Mouse (Mus musculus) forebrain, embryonic 16.5 days (tissue): ENCODE results near the gene Pard3b. TPM values are rescaled to one million over a fixed set of nuclear protein-coding genes. Genes with fewer than 3 reads are reported as not detected.

ENCODE experiments used
- ATAC-seq: fragments of 200-750 bp; cut with Nextera tagmentation; 2 replicates; pipeline ENCODE4 v1.8.0; 2017; ENCODE audit warnings: mild to moderate bottlenecking, moderate library complexity
- H3K27ac ChIP-seq: fragments of 300-500 bp; sonication (generic); 2 replicates; pipeline ENCODE4 v1.5.1; 2014; ENCODE audit warnings: low read length, control low read depth
- H3K27me3 ChIP-seq: fragments of 300-500 bp; sonication (generic); replicated peaks from 2 replicates; pipeline ENCODE4 v1.6.1; 2014; ENCODE audit warnings: low read length; ENCODE audit not compliant: control insufficient read depth, insufficient read depth
- H3K36me3 ChIP-seq: fragments of 300-500 bp; sonication (generic); 2 replicates; pipeline ENCODE4 v1.6.1; 2014; ENCODE audit not compliant: control insufficient read depth, insufficient read depth
- H3K4me1 ChIP-seq: fragments of 300-500 bp; sonication (generic); replicated peaks from 2 replicates; pipeline ENCODE4 v1.6.1; 2014; ENCODE audit warnings: low read length; ENCODE audit not compliant: control insufficient read depth, insufficient read depth
- H3K4me2 ChIP-seq: fragments of 300-500 bp; sonication (generic); 2 replicates; pipeline ENCODE4 v1.6.1; 2014; ENCODE audit warnings: mild to moderate bottlenecking, low read length, control low read depth
- H3K4me3 ChIP-seq: fragments of 300-500 bp; sonication (generic); replicated peaks from 2 replicates; pipeline ENCODE4 v1.5.1; 2014; ENCODE audit warnings: mild to moderate bottlenecking, low read length, control low read depth
- H3K9ac ChIP-seq: fragments of 300-500 bp; sonication (generic); replicated peaks from 2 replicates; pipeline ENCODE4 v1.6.1; 2014; ENCODE audit warnings: low read depth, low read length, control low read depth
- H3K9me3 ChIP-seq: fragments of 300-500 bp; sonication (generic); 2 replicates; pipeline ENCODE4 v1.6.1; 2016; ENCODE audit warnings: low read length; ENCODE audit not compliant: control insufficient read depth
- whole genome bisulfite sequencing: fragments of 180-500 bp; shearing (Covaris S2); extraction: QIAGEN DNeasy Blood & Tissue Kit; methylation state at CpG from one replicate; pipeline ENCODE4 v1.1.7; 2014; 5-methylcytosine and 5-hydroxymethylcytosine counted together
- polyA plus RNA-seq: library from polyadenylated mRNA; unstranded; fragments of >200 nt; fragmentation: Nextera tagmentation; extraction: Ambion mirVana; gene quantifications from 2 replicates; pipeline ENCODE4 v1.2.1, GENCODE M21; 2015

The Pard3b gene
- polyA plus RNA-seq, 1 experiment from 2014 or later, result 6.3 TPM

DNA sequence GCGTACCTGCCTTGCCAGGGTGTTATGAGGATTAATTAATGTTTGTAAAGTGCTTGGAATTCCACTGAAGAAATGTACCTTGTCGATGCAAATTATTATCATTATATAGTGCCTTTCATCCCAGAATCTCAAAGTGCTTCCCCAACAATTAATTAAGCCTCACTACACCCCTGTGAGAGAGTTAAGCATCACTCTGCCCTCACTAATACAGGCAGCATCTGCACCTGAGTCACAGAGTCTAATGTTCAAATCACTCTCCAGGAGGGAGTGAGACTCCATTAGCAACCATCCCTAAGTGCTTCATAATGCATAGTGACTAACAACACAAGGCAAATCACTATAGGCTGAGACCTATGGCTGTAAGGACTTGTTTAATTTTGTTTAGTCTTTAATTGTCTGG lies 1044.9 kb downstream of the Pard3b start:
- Histone ChIP-seq H3K27me3 (no peaks in the 10 kb centered on the region), H3K9me3 (no peaks in the 10 kb centered on the region), H3K4me2 (no peak overlapping the region), H3K4me3 (no peak overlapping the region), H3K27ac (no peak overlapping the region), H3K36me3 (no peaks in the 10 kb centered on the region), H3K9ac (no peak overlapping the region), H3K4me1 (peaks cover 13% of the 10 kb centered on the region)
- WGBS, result 56% methylated on average over 2 of the region's 2 CpGs
- no peak for ATAC-seq

DNA sequence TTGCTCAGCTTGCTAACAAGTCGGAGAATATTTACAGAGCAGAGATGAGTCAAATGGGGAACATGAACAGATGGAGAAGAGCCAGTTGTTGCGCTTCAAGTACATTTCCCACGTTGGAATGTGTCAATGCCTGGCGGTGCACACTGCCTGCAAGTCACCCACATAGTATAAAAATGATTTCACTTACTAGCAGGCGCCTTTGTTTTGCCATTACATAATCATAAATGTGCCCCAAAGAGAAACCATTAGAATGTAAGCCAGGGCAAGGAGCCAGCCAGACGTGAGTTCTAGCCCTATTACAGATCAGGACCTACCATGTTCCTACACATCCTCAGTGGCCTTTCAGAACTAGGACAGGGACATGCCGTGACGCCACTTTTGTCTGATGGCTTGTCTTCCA lies 1048.9 kb downstream of the Pard3b start:
- peaks cover 7% of the 10 kb centered on the region for H3K4me1 ChIP-seq
- 85% methylated on average over 8 of the region's 8 CpGs for WGBS
- H3K4me2 ChIP-seq, result no peak overlapping the region
- no peaks in the 10 kb centered on the region for H3K27me3 ChIP-seq
- H3K4me3 ChIP-seq, result no peak overlapping the region
- no peak overlapping the region for H3K27ac ChIP-seq
- no peaks in the 10 kb centered on the region for H3K36me3 ChIP-seq
- no peak overlapping the region for H3K9ac ChIP-seq
- no peaks in the 10 kb centered on the region for H3K9me3 ChIP-seq
- ATAC-seq, result no peak

DNA sequence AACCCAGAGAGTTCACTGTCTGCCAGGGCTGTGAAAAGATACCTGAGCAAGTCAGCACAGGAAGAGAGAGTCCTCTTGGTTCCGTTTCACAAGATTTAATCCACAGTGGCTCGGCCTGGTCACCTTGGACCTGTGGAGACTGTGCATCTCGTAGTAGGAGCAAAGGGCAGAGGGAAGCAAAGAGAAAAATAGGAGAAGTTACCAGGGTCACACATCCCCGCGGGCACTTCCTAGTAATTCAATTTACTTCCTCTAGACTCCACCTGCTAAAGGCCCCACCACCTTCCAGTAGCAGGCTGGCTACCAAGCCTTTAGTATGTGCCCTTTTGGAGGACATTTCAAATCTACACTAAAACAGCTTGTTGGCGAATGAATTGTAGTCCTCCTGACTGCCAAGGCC lies 1052.6 kb downstream of the Pard3b start:
- no peak overlapping the region for H3K27ac ChIP-seq
- ATAC-seq, result no peak
- H3K9me3 ChIP-seq, result no peaks in the 10 kb centered on the region
- H3K4me2 ChIP-seq, result no peak overlapping the region
- 89% methylated on average over 6 of the region's 6 CpGs for whole genome bisulfite sequencing
- H3K4me3 ChIP-seq, result no peak overlapping the region
- no peaks in the 10 kb centered on the region for H3K36me3 ChIP-seq
- no peaks in the 10 kb centered on the region for H3K4me1 ChIP-seq
- no peak overlapping the region for H3K9ac ChIP-seq
- no peaks in the 10 kb centered on the region for H3K27me3 ChIP-seq
